Mouse (Mus musculus) cerebellum, adult 2 months (tissue): ENCODE results near the gene Inafm2.

Source experiments
- CTCF ChIP-seq: fragments of 200-500 bp; IDR thresholded peaks from 2 replicates; pipeline ENCODE4 v1.5.1; 2011; ENCODE audit warnings: low read depth, mild to moderate bottlenecking, control low read depth, low read length, moderate library complexity, borderline replicate concordance; ENCODE audit not compliant: insufficient read depth
- POLR2A ChIP-seq: fragments of 200-500 bp; IDR thresholded peaks from 2 replicates; pipeline ENCODE4 v1.6.1; 2011; ENCODE audit warnings: low read length, control low read depth, borderline replicate concordance; ENCODE audit not compliant: insufficient read depth

GRCm38 (mm10) chr2:118731981-118732380 is 13.6 kb upstream of the Inafm2 start:
- no peak for TF ChIP-seq POLR2A
- no peak for TF ChIP-seq CTCF
